Mouse (Mus musculus) forebrain, embryonic 11.5 days (tissue): ENCODE data around the gene Afm. TPM values are rescaled to one million over a fixed set of nuclear protein-coding genes. Genes with fewer than 3 reads are reported as not detected.

ENCODE experiments used
- ATAC-seq: fragments of 200-750 bp; cut with Nextera tagmentation; replicated peaks from 2 replicates; pipeline ENCODE4 v1.8.0; 2017; ENCODE audit warnings: moderate TSS enrichment; ENCODE audit not compliant: low FRiP score
- DNase-seq: peaks from one replicate; pipeline ENCODE4 v3.0.0-alpha.2; 2017; ENCODE audit warnings: low spot score
- H3K27ac ChIP-seq: fragments of 300-500 bp; sonication (generic); 2 replicates; pipeline ENCODE4 v1.5.1; 2014; ENCODE audit warnings: low read depth, low read length
- H3K27me3 ChIP-seq: fragments of 300-500 bp; sonication (generic); 2 replicates; pipeline ENCODE4 v1.6.1; 2014; ENCODE audit warnings: mild to moderate bottlenecking, low read length, mixed read lengths; ENCODE audit not compliant: control insufficient read depth, insufficient read depth
- H3K36me3 ChIP-seq: fragments of 300-500 bp; sonication (generic); 2 replicates; pipeline ENCODE4 v1.6.1; 2014; ENCODE audit warnings: mild to moderate bottlenecking, low read length, moderate library complexity, mixed read lengths; ENCODE audit not compliant: control insufficient read depth, insufficient read depth
- H3K4me1 ChIP-seq: fragments of 300-500 bp; sonication (generic); replicated peaks from 2 replicates; pipeline ENCODE4 v1.6.1; 2014; ENCODE audit warnings: low read length, mixed read lengths; ENCODE audit not compliant: control insufficient read depth, insufficient read depth
- H3K4me2 ChIP-seq: fragments of 300-500 bp; sonication (generic); 2 replicates; pipeline ENCODE4 v1.6.1; 2014; ENCODE audit warnings: low read depth, mild to moderate bottlenecking, low read length, moderate library complexity, mixed read lengths; ENCODE audit not compliant: severe bottlenecking
- H3K4me3 ChIP-seq: fragments of 300-500 bp; sonication (generic); 2 replicates; pipeline ENCODE4 v1.5.1; 2014; ENCODE audit warnings: low read depth, low read length
- H3K9ac ChIP-seq: fragments of 300-500 bp; sonication (generic); 2 replicates; pipeline ENCODE4 v1.6.1; 2014; ENCODE audit warnings: low read length
- H3K9me3 ChIP-seq: fragments of 300-500 bp; sonication (generic); 2 replicates; pipeline ENCODE4 v1.6.1; 2016; ENCODE audit warnings: low read length, mixed read lengths; ENCODE audit not compliant: control insufficient read depth
- WGBS: fragments of 180-500 bp; shearing (Covaris S2); extraction: QIAGEN DNeasy Blood & Tissue Kit; methylation state at CpG from one replicate; pipeline ENCODE4 v1.1.7; 2014; 5-methylcytosine and 5-hydroxymethylcytosine counted together
- polyA plus RNA-seq: library from polyadenylated mRNA; unstranded; fragments of >200 nt; fragmentation: Nextera tagmentation; extraction: Ambion mirVana; gene quantifications from 2 replicates; pipeline ENCODE4 v1.2.1, GENCODE M21; 2014

Gene Afm
- polyA plus RNA-seq, 1 experiment from 2014 or later, result not detected

GRCm38 (mm10) chr5:90488323-90488722, 30.4 kb upstream of the Afm start:
- H3K4me3 ChIP-seq, result no peak overlapping the region
- H3K27ac ChIP-seq, result no peak overlapping the region
- no peak for DNase-seq
- no peaks in the 10 kb centered on the region for H3K4me1 ChIP-seq
- WGBS, result 92% methylated on average over 7 of the region's 7 CpGs
- no peak overlapping the region for H3K4me2 ChIP-seq
- H3K36me3 ChIP-seq, result no peaks in the 10 kb centered on the region
- H3K9ac ChIP-seq, result no peak overlapping the region
- no peaks in the 10 kb centered on the region for H3K9me3 ChIP-seq
- H3K27me3 ChIP-seq, result no peaks in the 10 kb centered on the region
- ATAC-seq, result no peak

- H3K9me3 ChIP-seq, result no peaks in the 10 kb centered on the region
- 91% methylated on average over 7 of the region's 7 CpGs for WGBS
- no peaks in the 10 kb centered on the region for H3K4me1 ChIP-seq
- no peak within 1 kb of the TSS for H3K9ac ChIP-seq
- H3K4me3 ChIP-seq, result no peak within 1 kb of the TSS
- ATAC-seq (no peak), DNase-seq (no peak)
- H3K4me2 ChIP-seq, result no peak within 1 kb of the TSS
- H3K36me3 ChIP-seq, result no peaks in the 10 kb centered on the region
- H3K27ac ChIP-seq, result no peak within 1 kb of the TSS
- no peaks in the 10 kb centered on the region for H3K27me3 ChIP-seq
Observed at GRCm38 (mm10) chr5:90490518-90490917, 28.2 kb upstream of the Afm start, which contains the start of gene Afp. Afp (plus strand) TSS chr5:90490737.

- Histone ChIP-seq H3K9ac (no peak overlapping the region), H3K27ac (no peak overlapping the region), H3K4me3 (no peak overlapping the region), H3K4me1 (no peaks in the 10 kb centered on the region), H3K4me2 (no peak overlapping the region), H3K36me3 (no peaks in the 10 kb centered on the region), H3K27me3 (no peaks in the 10 kb centered on the region), H3K9me3 (no peaks in the 10 kb centered on the region)
- 78% methylated on average over 9 of the region's 9 CpGs for WGBS
- ATAC-seq (no peak), DNase-seq (no peak)
Observed at GRCm38 (mm10) chr5:90492440-90492839, 26.3 kb upstream of the Afm start.

- DNase-seq (no peak), ATAC-seq (no peak)
- H3K27me3 ChIP-seq, result no peaks in the 10 kb centered on the region
- WGBS, result 93% methylated on average over 4 of the region's 4 CpGs
- H3K9ac ChIP-seq, result no peak overlapping the region
- H3K9me3 ChIP-seq, result no peaks in the 10 kb centered on the region
- no peaks in the 10 kb centered on the region for H3K36me3 ChIP-seq
- H3K27ac ChIP-seq, result no peak overlapping the region
- no peaks in the 10 kb centered on the region for H3K4me1 ChIP-seq
- no peak overlapping the region for H3K4me2 ChIP-seq
- no peak overlapping the region for H3K4me3 ChIP-seq
Observed at GRCm38 (mm10) chr5:90494308-90494707, 24.4 kb upstream of the Afm start.

- H3K9me3 ChIP-seq, result no peaks in the 10 kb centered on the region
- H3K4me1 ChIP-seq, result no peaks in the 10 kb centered on the region
- no peaks in the 10 kb centered on the region for H3K27me3 ChIP-seq
- H3K4me3 ChIP-seq, result no peak overlapping the region
- no peaks in the 10 kb centered on the region for H3K36me3 ChIP-seq
- no peak for ATAC-seq
- no peak overlapping the region for H3K27ac ChIP-seq
- DNase-seq, result no peak
- H3K4me2 ChIP-seq, result no peak overlapping the region
- 74% methylated on average over 7 of the region's 7 CpGs for WGBS
- H3K9ac ChIP-seq, result no peak overlapping the region
Observed at GRCm38 (mm10) chr5:90499509-90499908, 19.2 kb upstream of the Afm start.

- H3K9ac ChIP-seq, result no peak overlapping the region
- peak; percentile 84 for DNase-seq
- no peaks in the 10 kb centered on the region for H3K9me3 ChIP-seq
- no peaks in the 10 kb centered on the region for H3K27me3 ChIP-seq
- H3K36me3 ChIP-seq, result no peaks in the 10 kb centered on the region
- WGBS, result 8% methylated on average over 6 of the region's 6 CpGs
- H3K4me2 ChIP-seq, result no peak overlapping the region
- no peak overlapping the region for H3K27ac ChIP-seq
- ATAC-seq, result peak; percentile 73; the same call in 1 of the 2 replicates
- H3K4me3 ChIP-seq, result no peak overlapping the region
- no peaks in the 10 kb centered on the region for H3K4me1 ChIP-seq
Observed at GRCm38 (mm10) chr5:90500714-90501113, 18.0 kb upstream of the Afm start.

GRCm38 (mm10) chr5:90501752-90502151, 17.0 kb upstream of the Afm start:
- H3K9me3 ChIP-seq, result no peaks in the 10 kb centered on the region
- H3K27ac ChIP-seq, result no peak overlapping the region
- H3K4me2 ChIP-seq, result no peak overlapping the region
- no peak overlapping the region for H3K9ac ChIP-seq
- no peaks in the 10 kb centered on the region for H3K27me3 ChIP-seq
- no peaks in the 10 kb centered on the region for H3K4me1 ChIP-seq
- H3K36me3 ChIP-seq, result no peaks in the 10 kb centered on the region
- ATAC-seq, result no peak
- WGBS, result 90% methylated on average over 5 of the region's 5 CpGs
- H3K4me3 ChIP-seq, result no peak overlapping the region
- no peak for DNase-seq

GRCm38 (mm10) chr5:90504742-90505141, 14.0 kb upstream of the Afm start:
- no peaks in the 10 kb centered on the region for H3K27me3 ChIP-seq
- H3K4me3 ChIP-seq, result no peak overlapping the region
- H3K4me2 ChIP-seq, result no peak overlapping the region
- H3K9me3 ChIP-seq, result no peaks in the 10 kb centered on the region
- no peak overlapping the region for H3K27ac ChIP-seq
- H3K9ac ChIP-seq, result no peak overlapping the region
- ATAC-seq, result no peak
- H3K36me3 ChIP-seq, result no peaks in the 10 kb centered on the region
- WGBS, result 87% methylated on average over 11 of the region's 11 CpGs
- no peaks in the 10 kb centered on the region for H3K4me1 ChIP-seq
- no peak for DNase-seq

- Histone ChIP-seq H3K4me2 (no peak overlapping the region), H3K36me3 (no peaks in the 10 kb centered on the region), H3K27ac (no peak overlapping the region), H3K27me3 (no peaks in the 10 kb centered on the region), H3K9ac (no peak overlapping the region), H3K9me3 (no peaks in the 10 kb centered on the region), H3K4me1 (no peaks in the 10 kb centered on the region), H3K4me3 (no peak overlapping the region)
- WGBS, result 81% methylated on average over 2 of the region's 2 CpGs
- ATAC-seq (no peak), DNase-seq (no peak)
Observed at GRCm38 (mm10) chr5:90506507-90506906, 12.2 kb upstream of the Afm start.
